Mouse (Mus musculus) stomach, embryonic 16.5 days (tissue): Measurements from ENCODE around the gene Pgap3. TPM values are rescaled to one million over a fixed set of nuclear protein-coding genes. Genes with fewer than 3 reads are reported as not detected.
A peak's percentile ranks its signal among the peaks of the same experiment; 100 is the strongest.

ENCODE experiments used
- ATAC-seq: fragments of 200-750 bp; cut with Nextera tagmentation; 2 replicates; pipeline ENCODE4 v1.8.0; 2017; ENCODE audit warnings: moderate number of reproducible peaks, moderate TSS enrichment; ENCODE audit not compliant: insufficient read depth, low FRiP score
- H3K27ac ChIP-seq: fragments of 300-500 bp; sonication (generic); 2 replicates; pipeline ENCODE4 v1.5.1; 2014; ENCODE audit warnings: low read length
- H3K27me3 ChIP-seq: fragments of 300-500 bp; sonication (generic); 2 replicates; pipeline ENCODE4 v1.6.1; 2014; ENCODE audit warnings: low read length, control low read depth, mixed read lengths; ENCODE audit not compliant: control insufficient read depth, insufficient read depth
- H3K36me3 ChIP-seq: fragments of 300-500 bp; sonication (generic); 2 replicates; pipeline ENCODE4 v1.6.1; 2014; ENCODE audit warnings: low read length; ENCODE audit not compliant: control insufficient read depth, insufficient read depth
- H3K4me1 ChIP-seq: fragments of 300-500 bp; sonication (generic); 2 replicates; pipeline ENCODE4 v1.6.1; 2014; ENCODE audit warnings: low read length, control low read depth, mixed read lengths; ENCODE audit not compliant: control insufficient read depth, insufficient read depth
- H3K4me2 ChIP-seq: fragments of 300-500 bp; sonication (generic); 2 replicates; pipeline ENCODE4 v1.6.1; 2014; ENCODE audit warnings: low read depth, low read length, mixed read lengths
- H3K4me3 ChIP-seq: fragments of 300-500 bp; sonication (generic); replicated peaks from 2 replicates; pipeline ENCODE4 v1.5.1; 2014; ENCODE audit warnings: mild to moderate bottlenecking, low read length
- H3K9ac ChIP-seq: fragments of 300-500 bp; sonication (generic); 2 replicates; pipeline ENCODE4 v1.6.1; 2014; ENCODE audit warnings: low read length
- H3K9me3 ChIP-seq: fragments of 300-500 bp; sonication (generic); replicated peaks from 2 replicates; pipeline ENCODE4 v1.6.1; 2016; ENCODE audit warnings: low read length, control low read depth; ENCODE audit not compliant: control insufficient read depth
- WGBS: fragments of 180-500 bp; shearing (Covaris S2); extraction: QIAGEN DNeasy Blood & Tissue Kit; methylation state at CpG from one replicate; pipeline ENCODE4 v1.1.7; 2014; 5-methylcytosine and 5-hydroxymethylcytosine counted together
- polyA plus RNA-seq: library from polyadenylated mRNA; unstranded; fragments of >200 nt; fragmentation: Nextera tagmentation; extraction: Ambion mirVana; gene quantifications from 2 replicates; pipeline ENCODE4 v1.2.1, GENCODE M21; 2015

Pgap3 gene
- polyA plus RNA-seq, 1 experiment from 2014 or later = 17.0 TPM

GRCm38 (mm10) chr11:98381651-98382050, 18.6 kb downstream of the Pgap3 start:
- Histone ChIP-seq H3K27me3 (peaks cover 12% of the 10 kb centered on the region), H3K4me3 (no peak overlapping the region), H3K27ac (no peak overlapping the region), H3K9me3 (no peaks in the 10 kb centered on the region), H3K4me1 (no peaks in the 10 kb centered on the region), H3K9ac (no peak overlapping the region), H3K36me3 (peaks cover 7% of the 10 kb centered on the region; the same call in 1 of the 2 replicates), H3K4me2 (no peak overlapping the region)
- 86% methylated on average over 2 of the region's 2 CpGs for WGBS
- ATAC-seq = no peak

- Histone ChIP-seq H3K9me3 (no peaks in the 10 kb centered on the region), H3K27ac (no peak overlapping the region), H3K9ac (no peak overlapping the region), H3K36me3 (peaks cover 9% of the 10 kb centered on the region; the same call in 1 of the 2 replicates), H3K4me3 (no peak overlapping the region), H3K4me2 (no peak overlapping the region), H3K4me1 (no peaks in the 10 kb centered on the region), H3K27me3 (no peaks in the 10 kb centered on the region)
- 75% methylated on average over 6 of the region's 6 CpGs for WGBS
- ATAC-seq = no peak
Observed at GRCm38 (mm10) chr11:98380106-98380505, 20.2 kb downstream of the Pgap3 start.

- no peaks in the 10 kb centered on the region for H3K4me1 ChIP-seq
- H3K4me2 ChIP-seq = no peak overlapping the region
- no peak overlapping the region for H3K27ac ChIP-seq
- ATAC-seq = no peak
- no peaks in the 10 kb centered on the region for H3K9me3 ChIP-seq
- H3K27me3 ChIP-seq = no peaks in the 10 kb centered on the region
- WGBS = 78% methylated on average over 7 of the region's 7 CpGs
- H3K36me3 ChIP-seq = peaks cover 9% of the 10 kb centered on the region; the same call in 1 of the 2 replicates
- H3K9ac ChIP-seq = no peak overlapping the region
- no peak overlapping the region for H3K4me3 ChIP-seq
Observed at GRCm38 (mm10) chr11:98379379-98379778, 20.9 kb downstream of the Pgap3 start.

GRCm38 (mm10) chr11:98377787-98378186, 22.5 kb downstream of the Pgap3 start:
- Histone ChIP-seq H3K4me2 (no peak overlapping the region), H3K9ac (no peak overlapping the region), H3K4me3 (no peak overlapping the region), H3K27me3 (no peaks in the 10 kb centered on the region), H3K4me1 (no peaks in the 10 kb centered on the region), H3K9me3 (no peaks in the 10 kb centered on the region), H3K36me3 (peaks cover 9% of the 10 kb centered on the region; the same call in 1 of the 2 replicates), H3K27ac (no peak overlapping the region)
- no peak for ATAC-seq
- WGBS = 78% methylated on average over 11 of the region's 11 CpGs

GRCm38 (mm10) chr11:98376756-98377155, 23.5 kb downstream of the Pgap3 start:
- Histone ChIP-seq H3K4me2 (no peak overlapping the region), H3K27me3 (no peaks in the 10 kb centered on the region), H3K9me3 (no peaks in the 10 kb centered on the region), H3K4me1 (0 out of 2 replicates have a peak, but pooled peaks cover 4% of the 10 kb centered on the region), H3K36me3 (peaks cover 9% of the 10 kb centered on the region; the same call in 1 of the 2 replicates), H3K9ac (0 out of 2 replicates have a peak overlapping the region, but pooled peaks have one; percentile 7), H3K27ac (no peak overlapping the region), H3K4me3 (no peak overlapping the region)
- ATAC-seq = no peak
- WGBS = 80% methylated on average over 5 of the region's 5 CpGs

GRCm38 (mm10) chr11:98374266-98374665, 26.0 kb downstream of the Pgap3 start:
- Histone ChIP-seq H3K4me1 (peaks cover 9% of the 10 kb centered on the region), H3K4me2 (no peak overlapping the region), H3K27ac (no peak overlapping the region), H3K9me3 (no peaks in the 10 kb centered on the region), H3K27me3 (no peaks in the 10 kb centered on the region), H3K4me3 (no peak overlapping the region), H3K36me3 (peaks cover 9% of the 10 kb centered on the region; the same call in 1 of the 2 replicates), H3K9ac (no peak overlapping the region)
- 78% methylated on average over 8 of the region's 8 CpGs for whole genome bisulfite sequencing
- no peak for ATAC-seq

- Histone ChIP-seq H3K36me3 (peaks cover 7% of the 10 kb centered on the region; the same call in 1 of the 2 replicates), H3K27ac (no peak overlapping the region), H3K27me3 (no peaks in the 10 kb centered on the region), H3K4me3 (no peak overlapping the region), H3K9ac (no peak overlapping the region), H3K4me2 (no peak overlapping the region), H3K4me1 (peaks cover 9% of the 10 kb centered on the region), H3K9me3 (no peaks in the 10 kb centered on the region)
- ATAC-seq = no peak
- WGBS = 75% methylated on average over 6 of the region's 6 CpGs
Observed at GRCm38 (mm10) chr11:98373244-98373643, 27.0 kb downstream of the Pgap3 start.

GRCm38 (mm10) chr11:98372406-98372805, 27.9 kb downstream of the Pgap3 start:
- H3K4me1 ChIP-seq = peaks cover 9% of the 10 kb centered on the region
- H3K27me3 ChIP-seq = no peaks in the 10 kb centered on the region
- H3K9ac ChIP-seq = no peak overlapping the region
- no peak overlapping the region for H3K4me3 ChIP-seq
- WGBS = 9% methylated on average over 2 of the region's 2 CpGs
- no peak; the same call in 1 of the 2 replicates for ATAC-seq
- no peak overlapping the region for H3K27ac ChIP-seq
- peaks cover 3% of the 10 kb centered on the region; the same call in 1 of the 2 replicates for H3K36me3 ChIP-seq
- no peaks in the 10 kb centered on the region for H3K9me3 ChIP-seq
- H3K4me2 ChIP-seq = no peak overlapping the region

- Histone ChIP-seq H3K9me3 (no peaks in the 10 kb centered on the region), H3K4me2 (no peak overlapping the region), H3K4me3 (no peak overlapping the region), H3K27ac (no peak overlapping the region), H3K36me3 (peaks cover 3% of the 10 kb centered on the region; the same call in 1 of the 2 replicates), H3K9ac (peak overlapping the region; percentile 18; the same call in 1 of the 2 replicates), H3K4me1 (peaks cover 9% of the 10 kb centered on the region), H3K27me3 (no peaks in the 10 kb centered on the region)
- peak; percentile 42; the same call in 1 of the 2 replicates for ATAC-seq
- 46% methylated on average over 10 of the region's 10 CpGs for WGBS
Observed at GRCm38 (mm10) chr11:98371556-98372240, 28.6 kb downstream of the Pgap3 start.
